Mouse (Mus musculus) layer of hippocampus, postnatal 36 days (tissue): ENCODE measurements around the gene Trim11. TPM values are rescaled to one million over a fixed set of nuclear protein-coding genes. Genes with fewer than 3 reads are reported as not detected.
A peak's percentile ranks its signal among the peaks of the same experiment; 100 is the strongest.
"Not testable (repeated sequence)": the region's sequence is repeated elsewhere in the genome, so short reads cannot be mapped to it uniquely, and the experiment has no call there.

Experiments
- DNase-seq, 2 experiments: peaks; one replicate each; pipeline ENCODE4 v3.0.0; 2022
- total RNA-seq, 2 experiments: library from RNA; stranded (reverse); gene quantifications; 2 replicates each; pipeline ENCODE4 v1.2.3; 2021

The Trim11 gene
- 10 to 100 TPM; 28.8 to 29.3 TPM for total RNA-seq

DNA sequence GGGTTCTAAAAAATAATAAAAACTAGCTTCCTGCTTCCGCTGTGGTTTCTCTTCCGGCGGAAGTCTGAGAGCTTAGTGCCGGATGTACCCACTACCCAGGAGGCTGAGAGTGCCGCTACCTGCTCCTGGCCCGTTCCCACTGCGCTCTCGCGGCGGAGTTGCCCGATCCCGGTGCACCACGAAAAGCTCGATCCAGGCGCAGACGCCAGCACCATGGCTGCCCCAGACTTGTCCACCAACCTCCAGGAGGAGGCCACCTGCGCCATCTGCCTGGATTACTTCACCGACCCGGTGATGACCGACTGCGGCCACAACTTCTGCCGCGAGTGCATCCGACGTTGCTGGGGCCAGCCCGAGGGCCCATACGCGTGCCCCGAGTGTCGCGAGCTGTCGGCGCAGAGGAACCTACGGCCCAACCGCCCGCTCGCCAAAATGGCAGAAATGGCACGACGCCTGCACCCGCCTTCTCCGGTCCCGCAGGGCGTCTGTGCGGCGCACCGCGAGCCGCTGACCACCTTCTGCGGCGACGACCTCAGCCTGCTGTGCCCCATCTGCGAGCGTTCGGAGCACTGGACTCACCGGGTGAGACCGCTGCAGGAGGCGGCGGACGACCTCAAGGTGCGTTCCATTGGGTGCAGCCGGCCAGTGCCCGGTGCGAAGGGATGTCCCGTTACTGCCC is at the start of gene Trim11:
TSS of gene Trim11 (plus strand) at position 67 of the 679 bp plus-strand sequence.
- peak in 1 of 2 experiments; percentile 62 for DNase-seq

DNA sequence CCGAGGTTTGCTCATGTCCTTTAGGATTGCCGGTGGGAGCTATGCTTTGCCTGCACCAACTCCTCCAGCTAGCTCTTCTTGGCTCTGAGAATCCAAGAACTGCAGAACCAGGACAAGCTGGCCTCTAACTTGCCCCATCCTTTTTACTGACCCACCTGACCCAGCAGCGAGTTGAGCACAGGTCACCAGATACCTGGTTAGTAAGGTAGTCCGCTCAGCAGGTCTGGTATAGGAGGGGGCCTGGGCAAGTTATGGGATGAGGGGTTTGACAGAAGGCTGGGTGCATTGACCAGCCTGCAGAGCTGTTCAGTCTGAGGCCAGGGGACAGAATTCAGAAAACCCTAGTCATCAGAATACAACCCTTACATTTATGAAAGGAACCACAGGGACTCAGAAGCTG is 48.8 kb upstream of the Trim11 start:
- DNase-seq: no peak

DNA sequence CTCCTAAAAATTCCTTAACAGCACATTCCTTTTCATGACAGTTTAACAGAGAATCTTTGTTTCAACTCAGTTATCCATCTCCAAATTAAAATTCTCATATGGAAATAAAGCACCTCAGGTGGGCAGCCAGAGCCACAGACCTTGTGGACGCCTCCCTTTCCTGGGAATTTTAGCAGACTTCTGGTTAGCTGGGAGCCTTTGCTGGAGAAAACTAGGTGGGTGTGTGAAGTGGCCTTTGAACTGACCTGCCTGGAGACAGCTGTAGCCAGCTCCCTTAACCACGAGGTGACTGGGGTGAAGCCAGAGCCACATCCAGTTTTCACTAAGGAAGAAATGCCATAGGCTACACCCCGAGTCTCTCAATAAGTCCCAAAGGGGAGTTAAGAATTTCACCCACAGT is 48.3 kb upstream of the Trim11 start:
- no peak for DNase-seq

DNA sequence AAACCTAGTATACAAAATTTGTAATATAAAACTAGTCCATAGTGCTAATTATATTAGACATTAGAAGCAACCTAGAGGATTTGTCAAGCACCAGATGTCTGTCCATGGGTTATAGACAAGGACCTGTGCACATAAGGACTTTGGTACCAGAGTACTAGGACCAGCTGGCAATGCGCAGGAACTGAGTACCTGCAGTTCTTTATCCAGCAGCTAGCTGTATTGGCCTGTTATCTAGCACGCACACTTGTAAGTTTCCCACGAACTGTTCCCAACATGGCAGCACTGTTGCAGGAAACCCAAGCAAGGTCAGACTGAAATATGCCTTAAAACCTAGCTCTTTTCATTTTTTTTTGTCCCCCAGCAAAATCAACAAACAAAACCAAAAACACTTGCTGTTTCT is 47.6 kb upstream of the Trim11 start:
- no peak for DNase-seq

DNA sequence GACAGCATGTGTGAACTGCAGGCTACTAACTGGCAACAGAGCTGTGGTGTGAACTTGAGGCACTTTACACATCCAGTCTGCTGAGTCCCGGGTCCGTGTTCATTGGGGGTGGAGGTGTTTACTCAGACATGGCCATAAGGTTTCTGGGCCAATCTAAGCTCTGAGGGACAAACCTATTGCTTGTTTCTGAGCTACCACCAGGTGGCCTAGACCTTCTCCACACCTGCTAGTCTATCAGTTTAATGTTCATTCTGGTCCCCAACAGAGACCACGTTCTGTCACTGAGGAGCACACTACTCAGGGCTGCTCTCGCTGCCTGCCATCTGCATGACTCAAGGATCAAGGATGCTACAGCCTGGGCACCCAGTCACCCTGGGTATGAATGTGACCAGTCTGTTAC is 46.3 kb upstream of the Trim11 start:
- DNase-seq: no peak

DNA sequence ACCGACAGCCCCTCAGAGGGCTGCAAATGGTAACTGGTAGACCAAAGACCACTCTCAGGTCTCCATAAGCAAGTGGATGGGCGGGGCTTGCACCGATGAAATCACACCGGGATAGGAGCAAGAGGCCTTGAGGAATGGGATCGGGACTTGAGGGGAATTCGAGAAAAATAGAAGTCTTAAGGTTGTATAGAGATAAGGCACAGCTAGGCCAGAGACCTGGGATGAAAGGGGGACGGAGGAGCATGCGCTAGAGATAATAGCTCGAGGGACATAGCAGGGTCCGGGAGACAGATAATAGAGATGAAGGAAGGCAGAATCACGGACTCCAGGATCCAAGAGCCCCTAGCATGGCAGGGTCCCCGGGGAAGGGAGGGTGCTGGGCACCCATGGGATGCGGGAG is 40.0 kb upstream of the Trim11 start:
- no peak for DNase-seq

DNA sequence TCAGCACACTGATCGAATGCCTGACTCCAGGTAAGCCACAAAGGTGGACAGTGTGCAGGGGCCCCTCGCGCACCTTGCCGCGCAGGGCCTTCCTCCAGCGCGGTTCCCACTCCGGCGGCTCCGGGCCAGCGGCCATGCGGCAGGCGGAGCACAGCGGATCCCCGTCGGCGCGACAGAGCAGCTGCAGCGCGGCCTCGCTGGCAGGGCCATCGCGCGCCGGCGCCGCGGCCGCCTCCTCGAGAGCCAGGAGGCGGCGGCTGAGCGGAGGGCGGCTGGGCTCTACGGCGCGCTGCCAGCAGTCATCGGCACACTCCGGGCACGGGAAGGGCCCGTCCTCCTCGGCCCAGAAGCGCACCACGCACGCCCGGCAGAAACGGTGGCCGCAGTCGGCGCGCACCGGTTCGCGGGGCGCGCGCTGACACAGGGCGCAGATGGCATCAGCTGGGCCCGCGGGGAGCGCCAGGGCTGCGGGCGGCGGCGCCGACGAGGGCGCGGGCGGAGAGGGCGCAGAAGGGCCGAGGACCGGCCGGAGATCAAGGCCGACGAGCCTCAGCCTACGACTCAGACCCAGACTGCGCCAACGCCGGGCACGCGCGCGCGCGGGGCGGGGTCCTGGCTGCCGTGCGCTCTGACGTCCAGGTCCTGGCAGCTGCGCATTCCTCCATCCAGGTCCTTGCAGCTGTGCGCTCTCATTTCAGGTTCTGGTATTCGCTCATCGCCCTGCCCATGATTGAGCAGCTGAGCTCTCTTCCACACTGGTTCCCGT is 39.4 kb upstream of the Trim11 start, which contains the start of gene Rnf187:
TSS of gene Rnf187 (minus strand) at position 595 of the 766 bp plus-strand sequence.
- peak; percentile 89 to 90 for DNase-seq

DNA sequence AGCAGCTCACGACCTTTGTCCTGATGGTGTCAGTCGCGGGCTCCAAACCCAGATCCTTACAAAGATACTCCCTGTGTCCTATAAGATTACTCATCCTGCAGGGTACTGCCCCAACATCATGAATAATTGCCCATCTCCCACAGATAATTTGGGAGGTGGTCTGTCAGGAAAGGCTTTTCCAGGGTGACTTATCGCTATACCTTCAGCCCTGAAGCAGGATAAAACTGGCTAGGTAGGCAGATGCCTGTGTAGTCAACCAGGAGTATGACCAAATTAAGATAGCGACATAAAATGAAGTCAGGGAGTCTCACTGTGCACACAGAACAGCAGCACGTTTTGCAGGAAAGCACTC is 38.8 kb upstream of the Trim11 start:
- DNase-seq: no peak

DNA sequence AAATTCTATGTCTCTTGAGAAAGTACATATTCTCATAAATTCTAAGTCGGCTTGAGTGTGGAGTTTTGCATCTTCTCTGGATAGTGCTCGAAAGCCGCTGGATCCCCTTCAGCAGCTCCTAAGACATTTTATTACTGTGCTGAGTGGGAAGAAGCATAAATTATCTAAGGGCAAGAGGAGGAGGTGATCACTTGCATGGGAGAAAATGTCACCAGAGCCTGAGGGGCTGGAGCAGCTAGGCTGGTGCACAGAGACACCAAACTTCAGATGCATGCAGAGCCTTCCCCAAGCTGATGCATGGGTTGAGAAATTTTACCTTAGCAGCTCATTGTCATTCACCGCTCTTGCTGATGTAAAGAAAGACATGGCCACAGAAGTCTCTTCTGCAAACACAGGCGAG is 33.8 kb upstream of the Trim11 start:
- DNase-seq: no peak

DNA sequence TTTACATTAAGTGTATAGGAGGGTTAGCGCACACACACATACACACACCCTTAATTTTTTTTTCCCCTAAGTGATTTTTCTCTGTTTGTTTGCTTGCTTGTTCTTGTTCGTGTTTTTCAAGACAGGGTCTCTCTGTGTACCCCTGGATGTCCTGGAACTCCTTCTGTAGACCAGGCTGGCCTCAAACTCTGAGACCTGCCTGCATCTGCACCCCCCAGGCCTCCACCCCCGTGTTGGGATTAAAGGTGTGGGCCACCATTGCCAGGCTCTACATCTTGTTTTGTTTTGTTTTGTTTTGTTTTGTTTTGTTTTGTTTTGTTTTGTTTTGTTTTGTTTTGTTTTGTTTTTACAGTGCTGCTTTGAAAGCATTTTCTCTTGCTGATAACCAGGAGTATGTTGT is 30.6 kb upstream of the Trim11 start:
- no peak for DNase-seq

DNA sequence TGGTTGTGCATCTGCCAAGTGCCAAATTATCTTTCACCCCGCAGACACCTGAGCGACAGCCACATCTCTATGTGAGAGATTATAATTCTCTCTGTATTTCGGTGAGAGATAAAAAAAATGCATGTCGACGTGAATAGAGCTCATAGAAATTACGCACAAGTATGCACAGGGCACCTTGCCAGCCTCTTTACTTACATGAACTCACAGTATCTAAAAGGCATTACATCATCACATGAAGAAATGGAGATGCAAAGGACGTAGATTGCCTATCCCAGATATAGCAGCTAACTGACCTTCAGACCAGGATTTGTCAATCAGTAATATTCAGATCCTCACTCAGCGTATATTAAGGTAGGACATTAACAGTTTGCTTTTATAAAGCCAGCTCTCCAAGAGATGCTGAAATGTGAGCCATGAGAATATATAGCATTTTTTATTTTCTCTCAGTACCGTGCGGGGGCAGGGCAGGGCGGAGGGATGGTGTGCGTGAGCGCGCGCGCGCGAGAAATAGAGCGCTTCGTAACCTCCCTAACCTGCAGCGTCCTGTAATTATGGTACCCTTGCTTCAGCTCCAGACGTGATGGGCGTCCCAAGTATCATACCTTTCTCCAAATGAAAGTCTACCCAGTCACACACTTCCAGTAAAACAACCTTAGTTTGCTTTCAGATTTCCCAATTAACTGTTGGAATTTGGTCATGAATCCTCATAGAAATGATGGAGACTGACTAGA is 29.9 kb upstream of the Trim11 start:
- DNase-seq: peak in 1 of 2 experiments; percentile 59

DNA sequence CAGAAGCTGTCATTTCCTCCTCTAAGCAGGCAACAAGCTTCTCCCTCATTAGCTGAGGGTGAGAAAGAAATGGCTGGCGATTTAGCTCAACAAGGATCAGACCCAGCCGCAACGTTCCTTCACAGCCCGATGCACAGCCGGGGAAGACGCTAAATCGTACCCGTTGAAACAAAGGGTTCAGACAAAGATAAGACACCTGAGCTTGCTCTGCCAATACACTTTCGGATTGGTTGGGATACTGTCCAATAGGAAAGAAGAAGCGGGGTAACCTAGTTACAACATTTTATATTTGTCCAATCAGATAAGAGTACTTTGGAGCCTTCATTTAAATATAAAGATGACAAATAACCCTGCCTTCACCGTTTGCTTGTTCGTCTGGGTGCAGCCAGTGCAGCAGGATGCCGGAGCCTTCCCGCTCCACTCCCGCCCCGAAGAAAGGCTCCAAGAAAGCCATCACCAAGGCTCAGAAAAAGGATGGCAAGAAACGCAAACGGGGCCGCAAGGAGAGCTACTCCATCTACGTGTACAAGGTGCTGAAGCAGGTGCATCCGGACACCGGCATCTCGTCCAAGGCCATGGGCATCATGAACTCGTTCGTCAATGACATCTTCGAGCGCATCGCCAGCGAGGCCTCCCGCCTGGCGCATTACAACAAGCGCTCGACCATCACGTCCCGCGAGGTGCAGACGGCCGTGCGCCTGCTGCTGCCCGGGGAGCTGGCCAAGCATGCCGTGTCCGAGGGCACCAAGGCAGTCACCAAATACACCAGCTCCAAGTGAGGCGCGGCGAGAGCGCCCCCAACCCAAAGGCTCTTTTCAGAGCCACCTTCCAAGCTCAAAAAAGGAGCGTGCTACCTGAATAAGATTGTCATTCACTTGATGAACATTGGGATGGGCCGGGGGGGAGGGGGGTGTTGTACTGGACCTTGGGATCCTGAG is 29.1 kb upstream of the Trim11 start, which contains the start of gene Hist3h2ba:
TSS of gene Hist3h2ba (plus strand) at position 379 of the 938 bp plus-strand sequence.
- DNase-seq: peak; percentile 80

DNA sequence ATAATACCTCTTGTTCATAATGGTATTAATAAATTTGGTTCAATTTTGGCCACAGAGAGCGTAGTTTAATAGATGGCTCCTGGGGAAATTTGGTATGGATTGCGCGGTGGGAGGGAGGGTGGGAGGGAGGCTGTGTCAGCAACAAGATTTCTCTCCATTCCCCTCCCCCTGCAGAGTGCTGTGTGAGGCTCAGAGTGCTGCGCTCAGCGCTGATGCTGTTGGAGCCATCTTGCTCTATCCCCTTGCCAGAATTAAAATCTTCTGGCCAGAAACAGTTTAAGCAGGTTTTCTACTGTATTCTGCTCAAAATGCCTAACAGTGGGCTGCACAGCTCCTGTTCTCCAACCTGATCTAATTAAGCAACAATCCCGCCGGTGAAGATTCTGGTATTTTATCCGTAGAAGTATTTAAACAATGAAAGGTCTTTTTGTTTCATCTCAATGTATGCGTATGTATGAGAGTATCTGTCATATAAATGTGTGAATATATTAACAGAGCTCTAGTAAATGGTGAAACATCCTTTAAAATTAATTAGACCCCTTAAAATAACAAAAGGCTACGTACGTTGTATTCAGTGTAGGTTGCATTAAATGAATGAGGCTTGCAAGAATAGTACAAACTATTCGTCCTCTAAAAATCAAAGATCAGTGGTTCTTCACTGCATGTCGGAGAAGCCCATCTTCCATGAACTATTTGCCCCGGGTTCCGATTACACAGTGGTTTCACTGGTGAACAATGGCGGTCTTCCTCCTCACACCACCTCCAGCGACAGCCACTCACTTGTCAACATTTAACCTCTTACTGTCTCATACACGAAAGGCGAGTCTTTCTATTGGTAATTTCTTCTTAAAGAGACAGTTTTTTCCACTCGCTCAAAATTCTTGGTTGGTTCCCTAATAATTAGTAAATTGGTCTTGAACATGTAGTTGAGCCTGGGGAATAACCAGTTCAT is 28.1 kb upstream of the Trim11 start:
- peak in 1 of 2 experiments; percentile 58 for DNase-seq

DNA sequence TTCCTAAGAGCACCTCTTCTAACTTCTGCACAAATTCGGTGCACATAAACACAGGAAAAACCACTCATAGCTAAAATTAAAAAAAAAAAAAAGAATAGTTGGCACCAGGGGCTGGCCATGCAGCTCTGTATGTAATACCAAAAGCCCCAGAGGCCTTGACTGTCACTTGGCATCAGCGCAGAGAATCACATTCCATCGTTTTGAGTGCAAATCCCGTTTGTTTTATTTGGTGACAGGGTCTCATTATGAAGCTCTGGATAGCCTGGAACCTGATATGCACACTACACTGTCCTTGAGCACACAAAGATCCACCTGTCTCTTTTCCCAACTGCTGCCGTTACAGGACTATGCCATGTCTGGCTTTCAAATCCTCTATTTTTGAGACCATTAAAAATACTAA is 26.7 kb upstream of the Trim11 start:
- no peak for DNase-seq

DNA sequence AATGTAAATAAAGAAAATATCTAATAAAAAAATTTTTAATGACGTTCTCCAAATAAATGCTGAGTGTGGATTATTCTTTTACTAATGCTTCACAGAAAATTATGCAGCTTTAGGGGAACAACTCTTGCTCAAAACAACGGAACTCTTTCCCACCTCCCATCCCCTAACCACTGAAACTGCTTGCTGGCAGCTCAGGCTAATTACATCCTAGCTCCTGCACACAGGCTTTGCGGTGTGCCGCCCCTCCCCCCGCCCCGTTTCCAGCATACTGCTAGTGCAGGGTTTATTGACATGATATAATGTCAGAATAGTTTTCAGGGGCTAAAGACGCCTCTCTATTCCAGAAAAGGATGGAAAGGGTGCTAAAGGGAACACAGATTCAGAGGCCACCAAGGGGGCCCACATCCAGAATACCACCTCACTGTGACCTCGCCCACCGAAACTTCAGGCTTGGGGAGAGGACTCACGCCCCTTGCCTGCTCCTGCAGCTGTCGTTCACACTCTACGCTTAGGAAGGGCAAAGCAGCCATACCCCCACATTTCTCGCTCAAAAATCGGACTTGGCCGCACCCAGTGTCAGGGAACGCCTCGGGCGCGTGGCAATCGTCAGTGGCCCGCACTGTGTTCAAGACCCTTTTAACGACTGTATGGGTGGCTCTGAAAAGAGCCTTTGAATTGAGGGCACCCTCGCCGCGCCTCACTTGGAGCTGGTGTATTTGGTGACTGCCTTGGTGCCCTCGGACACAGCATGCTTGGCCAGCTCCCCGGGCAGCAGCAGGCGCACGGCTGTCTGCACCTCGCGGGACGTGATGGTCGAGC is 24.3 kb upstream of the Trim11 start:
- no peak for DNase-seq

DNA sequence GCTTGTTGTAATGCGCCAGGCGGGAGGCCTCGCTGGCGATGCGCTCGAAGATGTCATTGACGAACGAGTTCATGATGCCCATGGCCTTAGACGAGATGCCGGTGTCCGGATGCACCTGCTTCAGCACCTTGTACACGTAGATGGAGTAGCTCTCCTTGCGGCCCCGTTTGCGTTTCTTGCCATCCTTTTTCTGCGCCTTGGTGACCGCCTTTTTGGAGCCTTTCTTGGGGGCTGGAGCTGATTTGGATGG is 23.8 kb upstream of the Trim11 start:
- DNase-seq: not testable (repeated sequence)

DNA sequence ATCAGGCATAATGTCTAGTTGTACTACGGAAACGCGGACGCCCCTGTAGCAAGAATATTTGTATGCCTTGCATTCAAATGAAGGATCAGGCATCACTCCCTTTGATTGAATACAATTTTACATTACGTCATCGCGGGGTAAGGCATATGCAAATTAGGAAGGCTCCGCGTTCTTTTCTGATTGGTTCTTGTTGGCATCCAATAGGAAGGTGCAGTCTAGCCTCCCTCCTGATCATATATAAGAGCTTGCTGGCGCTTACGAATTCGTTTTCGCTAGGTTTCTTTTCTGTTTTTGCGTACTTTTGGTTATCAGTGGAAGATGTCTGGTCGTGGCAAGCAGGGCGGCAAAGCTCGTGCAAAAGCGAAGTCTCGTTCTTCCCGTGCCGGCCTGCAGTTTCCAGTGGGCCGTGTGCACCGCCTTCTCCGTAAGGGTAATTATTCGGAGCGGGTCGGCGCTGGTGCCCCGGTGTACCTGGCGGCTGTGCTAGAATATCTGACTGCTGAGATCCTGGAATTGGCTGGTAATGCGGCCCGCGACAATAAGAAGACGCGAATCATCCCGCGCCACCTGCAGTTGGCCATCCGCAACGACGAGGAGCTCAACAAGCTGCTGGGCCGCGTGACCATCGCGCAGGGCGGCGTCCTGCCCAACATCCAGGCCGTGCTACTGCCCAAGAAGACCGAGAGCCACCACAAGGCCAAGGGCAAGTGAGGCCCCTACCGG is 23.3 kb upstream of the Trim11 start, which contains the start of the genes Hist3h2a and Trim17:
TSS of gene Hist3h2a (plus strand) at position 266 of the 723 bp plus-strand sequence.
TSS of gene Trim17 (plus strand) at position 266 of the 723 bp plus-strand sequence.
- DNase-seq: peak; percentile 83 to 84

DNA sequence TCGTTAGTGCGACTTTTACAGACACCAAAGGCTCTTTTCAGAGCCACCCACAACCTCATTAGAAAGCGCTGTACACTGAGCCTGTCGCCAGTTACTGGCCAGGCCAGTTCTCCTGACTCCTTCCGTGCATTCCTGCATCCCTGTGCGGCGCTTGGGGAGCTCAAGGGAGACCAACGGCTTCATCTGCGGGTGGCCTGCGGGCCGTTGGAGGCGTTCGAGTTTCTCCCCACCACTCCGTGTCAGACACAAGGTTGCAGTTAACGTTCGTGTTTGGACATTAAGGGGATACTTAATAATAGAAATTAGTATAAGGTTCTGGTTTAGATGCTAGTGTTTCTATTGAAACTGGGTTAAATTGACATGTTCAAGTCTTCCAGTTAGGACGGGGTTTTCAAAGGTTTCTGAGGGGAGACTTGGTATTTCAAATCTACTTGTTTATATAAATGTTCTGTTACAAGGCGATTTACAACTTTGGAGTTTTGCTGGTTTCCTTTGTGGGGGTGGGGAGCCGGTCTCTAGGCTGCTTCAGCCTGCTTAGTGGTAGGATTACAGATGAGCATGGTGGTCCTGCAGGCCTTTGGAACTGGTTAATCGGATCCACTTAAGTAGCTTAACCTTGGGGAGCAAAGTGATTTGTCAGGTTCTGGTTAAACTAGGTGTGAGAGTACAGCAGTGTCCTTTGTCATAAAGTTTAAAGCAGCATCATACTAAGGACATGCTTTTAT is 22.6 kb upstream of the Trim11 start:
- DNase-seq: no peak

DNA sequence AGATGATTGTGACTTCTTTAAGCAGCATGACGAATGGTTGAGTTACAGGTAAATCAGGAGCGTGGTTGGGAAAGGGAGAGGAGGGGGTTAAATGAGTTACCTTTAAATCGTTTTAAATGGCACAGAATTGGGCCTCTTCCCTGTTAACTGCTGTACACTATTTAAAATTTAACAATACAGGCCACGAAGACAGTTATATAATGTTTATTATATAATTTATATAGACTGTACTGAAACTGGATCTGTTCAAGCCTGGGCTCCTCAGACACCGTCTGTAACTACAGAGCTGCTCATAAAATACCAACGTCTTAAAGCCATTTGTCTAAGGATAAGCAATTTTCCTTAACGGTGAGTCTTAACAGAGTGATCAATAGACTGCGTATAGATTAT is 22.0 kb upstream of the Trim11 start:
- DNase-seq: no peak
